Mouse (Mus musculus): ENCODE results near the gene Tubb2b. TPM values are rescaled to one million over a fixed set of nuclear protein-coding genes. Genes with fewer than 3 reads are reported as not detected.

The Tubb2b gene
- 24.8 and 28.0 TPM in 2 replicates for polyA plus RNA-seq (2015; fragmentation: Nextera tagmentation; extraction: Ambion mirVana)

- peak within 1 kb of the TSS; percentile 59 for H3K4me3 ChIP-seq (replicated peaks; ENCODE audit: low read depth, low read length)
- no peak for TF ChIP-seq CTCF (IDR thresholded peaks at IDR 0.05; ENCODE audit: low read depth)
- no peaks in the 10 kb centered on the region for H3K36me3 ChIP-seq (ENCODE audit: insufficient read depth, low read length)
- H3K27ac ChIP-seq: peak within 1 kb of the TSS; percentile 84
- under 1% methylated on average over 26 of the region's 26 CpGs for WGBS
- H3K4me2 ChIP-seq (ENCODE audit: low read length): peak within 1 kb of the TSS; percentile 93
- ATAC-seq (replicated peaks; ENCODE audit: low FRiP score, low read depth) (peak; percentile 90), DNase-seq (ENCODE audit: low spot score) (peak; percentile 95)
- H3K9ac ChIP-seq (ENCODE audit: low read depth, low read length): peak within 1 kb of the TSS; percentile 64
- no peaks in the 10 kb centered on the region; the same call in 1 of the 2 replicates for H3K27me3 ChIP-seq (ENCODE audit: insufficient read depth, low read length)
- H3K4me1 ChIP-seq (replicated peaks; ENCODE audit: insufficient read depth, low read length): peaks cover 23% of the 10 kb centered on the region; the same call in 1 of the 2 replicates
- no peaks in the 10 kb centered on the region for H3K9me3 ChIP-seq (replicated peaks; ENCODE audit: low read length)
Observed at GRCm38 (mm10) chr13:34130226-34130731, at the start of gene Tubb2b. Gene Tubb2b, minus strand, starts transcription at chr13:34130466.

- WGBS: 95% methylated on average over 6 of the region's 6 CpGs
- H3K9me3 ChIP-seq (replicated peaks; ENCODE audit: low read length): no peaks in the 10 kb centered on the region
- no peak overlapping the region for H3K27ac ChIP-seq
- no peaks in the 10 kb centered on the region for H3K27me3 ChIP-seq (ENCODE audit: insufficient read depth, low read length)
- H3K36me3 ChIP-seq (ENCODE audit: insufficient read depth, low read length): no peaks in the 10 kb centered on the region
- DNase-seq (ENCODE audit: low spot score): no peak
- no peak for TF ChIP-seq CTCF (IDR thresholded peaks at IDR 0.05; ENCODE audit: low read depth)
- no peak for ATAC-seq (replicated peaks; ENCODE audit: low FRiP score, low read depth)
- no peak overlapping the region for H3K9ac ChIP-seq (ENCODE audit: low read depth, low read length)
- H3K4me2 ChIP-seq (ENCODE audit: low read length): no peak overlapping the region
- H3K4me1 ChIP-seq (replicated peaks; ENCODE audit: insufficient read depth, low read length): no peaks in the 10 kb centered on the region
- H3K4me3 ChIP-seq (replicated peaks; ENCODE audit: low read depth, low read length): no peak overlapping the region
Observed at GRCm38 (mm10) chr13:34174025-34174424, 43.8 kb upstream of the Tubb2b start.

- peak; percentile 70 for ATAC-seq (replicated peaks; ENCODE audit: low FRiP score, low read depth)
Observed at GRCm38 (mm10) chr13:34163304-34163975, 33.2 kb upstream of the Tubb2b start.

GRCm38 (mm10) chr13:34162491-34163303 lies 32.4 kb upstream of the Tubb2b start, which contains the start of gene Psmg4:
Gene Psmg4, plus strand, starts transcription at chr13:34162964.
- H3K4me2 ChIP-seq (ENCODE audit: low read length): peak within 1 kb of the TSS; percentile 72
- TF ChIP-seq CTCF (IDR thresholded peaks at IDR 0.05; ENCODE audit: low read depth): no peak
- no peaks in the 10 kb centered on the region for H3K9me3 ChIP-seq (replicated peaks; ENCODE audit: low read length)
- peak within 1 kb of the TSS; percentile 94 for H3K27ac ChIP-seq
- H3K27me3 ChIP-seq (ENCODE audit: insufficient read depth, low read length): no peaks in the 10 kb centered on the region
- ATAC-seq (replicated peaks; ENCODE audit: low FRiP score, low read depth) (peak; percentile 96), DNase-seq (ENCODE audit: low spot score) (peak; percentile 95)
- H3K4me3 ChIP-seq (replicated peaks; ENCODE audit: low read depth, low read length): peak within 1 kb of the TSS; percentile 63
- under 1% methylated on average over 44 of the region's 44 CpGs for WGBS
- peaks cover 5% of the 10 kb centered on the region for H3K36me3 ChIP-seq (ENCODE audit: insufficient read depth, low read length)
- peaks cover 5% of the 10 kb centered on the region; the same call in 1 of the 2 replicates for H3K4me1 ChIP-seq (replicated peaks; ENCODE audit: insufficient read depth, low read length)
- peak within 1 kb of the TSS; percentile 72 for H3K9ac ChIP-seq (ENCODE audit: low read depth, low read length)

More at GRCm38 (mm10) chr13:34163304-34163975, 33.2 kb upstream of the Tubb2b start:
- H3K27me3 ChIP-seq (ENCODE audit: insufficient read depth, low read length): no peaks in the 10 kb centered on the region
- no peak for DNase-seq (ENCODE audit: low spot score)
- H3K36me3 ChIP-seq (ENCODE audit: insufficient read depth, low read length): peaks cover 5% of the 10 kb centered on the region
- WGBS: 29% methylated on average over 12 of the region's 12 CpGs
- TF ChIP-seq CTCF (IDR thresholded peaks at IDR 0.05; ENCODE audit: low read depth): no peak
- H3K9ac ChIP-seq (ENCODE audit: low read depth, low read length): peak overlapping the region; percentile 72
- H3K4me2 ChIP-seq (ENCODE audit: low read length): peak overlapping the region; percentile 72
- H3K4me3 ChIP-seq (replicated peaks; ENCODE audit: low read depth, low read length): peak overlapping the region; percentile 63
- peaks cover 5% of the 10 kb centered on the region; the same call in 1 of the 2 replicates for H3K4me1 ChIP-seq (replicated peaks; ENCODE audit: insufficient read depth, low read length)
- peak overlapping the region; percentile 94 for H3K27ac ChIP-seq
- H3K9me3 ChIP-seq (replicated peaks; ENCODE audit: low read length): no peaks in the 10 kb centered on the region

- TF ChIP-seq CTCF (IDR thresholded peaks at IDR 0.05; ENCODE audit: low read depth): no peak
- Histone ChIP-seq H3K27ac (no peak overlapping the region), H3K27me3 (ENCODE audit: insufficient read depth, low read length) (no peaks in the 10 kb centered on the region), H3K9me3 (replicated peaks; ENCODE audit: low read length) (no peaks in the 10 kb centered on the region), H3K9ac (ENCODE audit: low read depth, low read length) (no peak overlapping the region), H3K4me3 (replicated peaks; ENCODE audit: low read depth, low read length) (no peak overlapping the region), H3K4me2 (ENCODE audit: low read length) (no peak overlapping the region), H3K4me1 (replicated peaks; ENCODE audit: insufficient read depth, low read length) (peaks cover 5% of the 10 kb centered on the region; the same call in 1 of the 2 replicates), H3K36me3 (ENCODE audit: insufficient read depth, low read length) (no peaks in the 10 kb centered on the region)
- WGBS: 90% methylated on average over 1 of the region's 1 CpGs
- no peak for DNase-seq (ENCODE audit: low spot score)
- no peak for ATAC-seq (replicated peaks; ENCODE audit: low FRiP score, low read depth)
Observed at GRCm38 (mm10) chr13:34159926-34160325, 29.7 kb upstream of the Tubb2b start.

GRCm38 (mm10) chr13:34157596-34158157 lies 27.4 kb upstream of the Tubb2b start:
- Histone ChIP-seq H3K9ac (ENCODE audit: low read depth, low read length) (no peak overlapping the region), H3K4me3 (replicated peaks; ENCODE audit: low read depth, low read length) (no peak overlapping the region), H3K27me3 (ENCODE audit: insufficient read depth, low read length) (no peaks in the 10 kb centered on the region), H3K27ac (no peak overlapping the region), H3K4me2 (ENCODE audit: low read length) (no peak overlapping the region), H3K36me3 (ENCODE audit: insufficient read depth, low read length) (no peaks in the 10 kb centered on the region), H3K9me3 (replicated peaks; ENCODE audit: low read length) (no peaks in the 10 kb centered on the region), H3K4me1 (replicated peaks; ENCODE audit: insufficient read depth, low read length) (no peaks in the 10 kb centered on the region)
- 91% methylated on average over 3 of the region's 3 CpGs for WGBS
- DNase-seq (ENCODE audit: low spot score) (no peak), ATAC-seq (replicated peaks; ENCODE audit: low FRiP score, low read depth) (no peak)
- TF ChIP-seq CTCF (IDR thresholded peaks at IDR 0.05; ENCODE audit: low read depth): peak; percentile 16; the same call in 1 of the 2 replicates

All from kidney, postnatal 0 days (tissue).